Mouse (Mus musculus) embryo, embryonic 9.5 days (tissue): ENCODE data around the gene Bcr.

Source experiments
- DNase-seq: peaks from one replicate; pipeline ENCODE4 v3.0.0-alpha.2; 2017; ENCODE audit errors: extremely low spot score

The Bcr gene

DNA sequence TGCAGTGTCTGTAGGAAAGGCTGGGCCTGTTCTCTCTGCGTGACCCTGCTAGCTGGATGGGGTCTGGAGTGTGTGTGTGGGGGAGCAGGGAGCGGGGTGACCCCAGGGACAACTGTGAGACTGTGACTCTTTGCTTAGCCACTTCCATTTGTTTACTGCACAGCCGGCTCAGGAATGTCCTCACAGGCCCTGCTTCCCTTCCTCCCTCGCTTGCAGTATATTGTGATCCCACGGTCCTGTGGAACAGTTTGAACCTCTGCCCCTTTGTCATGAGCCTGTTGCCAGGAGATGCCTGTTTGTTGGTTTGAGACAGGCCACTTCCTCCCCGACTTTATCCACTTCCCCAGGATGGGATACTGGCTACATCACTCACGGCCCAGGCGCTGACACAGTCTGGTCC is 116.1 kb downstream of the Bcr start:
- no peak for DNase-seq

DNA sequence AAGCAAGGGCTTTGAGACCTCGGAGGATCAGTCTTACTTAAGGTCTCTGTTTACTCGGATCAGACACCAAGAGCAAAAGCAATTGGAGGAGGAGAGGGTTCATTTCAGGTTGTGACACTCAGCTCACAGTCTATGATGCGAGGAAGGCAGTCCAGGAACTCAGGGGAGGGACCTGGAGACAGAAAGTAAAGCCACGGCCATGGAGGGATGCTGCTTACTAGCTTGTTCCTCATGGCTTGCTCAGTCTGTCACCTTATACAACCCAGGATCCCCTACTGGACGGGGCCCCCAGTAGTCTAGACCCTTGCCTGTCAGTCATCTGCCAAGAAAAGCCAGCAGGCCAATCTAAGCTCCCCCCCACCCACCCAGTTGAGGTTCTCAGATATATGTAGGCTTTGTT is 118.5 kb downstream of the Bcr start:
- no peak for DNase-seq

DNA sequence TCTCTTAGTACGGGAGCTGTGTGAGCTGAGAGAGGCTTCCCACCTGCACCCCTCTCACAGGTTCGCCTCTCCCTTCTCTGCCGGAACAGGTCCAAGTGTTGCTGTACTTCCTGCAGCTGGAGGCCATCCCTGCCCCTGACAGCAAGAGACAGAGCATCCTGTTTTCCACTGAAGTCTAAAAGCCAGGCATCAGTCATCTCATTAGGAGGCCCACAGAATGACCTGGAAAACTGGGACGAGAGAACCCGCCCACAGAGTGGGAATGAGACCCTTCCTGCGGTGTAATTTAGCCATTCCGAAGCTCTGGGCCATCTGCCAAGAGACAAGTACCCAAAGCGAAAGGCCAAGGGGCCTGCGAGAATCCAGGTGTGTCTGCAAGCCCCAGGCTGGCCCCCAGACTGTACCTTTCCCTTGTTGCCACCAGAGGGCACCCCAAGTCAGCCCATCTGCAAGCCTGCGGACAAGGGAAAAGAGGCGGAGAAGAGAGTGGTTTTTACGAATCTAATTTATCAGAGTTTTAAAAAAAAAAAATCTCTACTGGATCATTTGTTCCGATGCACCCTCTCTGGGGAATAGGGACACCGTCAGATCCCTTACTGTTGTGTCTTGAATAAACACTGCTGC is 121.9 kb downstream of the Bcr start:
- peak; percentile 62 for DNase-seq

DNA sequence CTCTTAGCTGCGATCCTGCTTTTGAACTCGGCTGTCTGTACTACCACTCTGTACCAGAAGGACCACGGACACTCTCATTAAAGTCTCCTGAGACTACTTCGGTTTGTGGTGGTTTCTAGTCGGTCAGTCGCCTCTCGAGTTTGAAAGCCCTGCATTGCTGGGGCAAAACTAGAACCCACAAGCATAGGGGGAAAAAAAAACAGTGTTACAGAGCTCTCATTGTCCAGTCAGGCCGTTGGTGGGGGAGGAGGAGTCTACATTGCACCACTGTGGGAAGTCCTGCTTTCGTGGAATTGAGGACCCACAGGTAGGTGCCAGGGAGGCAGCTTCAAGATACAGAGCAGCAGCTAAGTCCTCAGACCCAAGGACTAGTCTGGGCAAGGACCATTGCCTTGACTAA is 124.4 kb downstream of the Bcr start:
- no peak for DNase-seq

DNA sequence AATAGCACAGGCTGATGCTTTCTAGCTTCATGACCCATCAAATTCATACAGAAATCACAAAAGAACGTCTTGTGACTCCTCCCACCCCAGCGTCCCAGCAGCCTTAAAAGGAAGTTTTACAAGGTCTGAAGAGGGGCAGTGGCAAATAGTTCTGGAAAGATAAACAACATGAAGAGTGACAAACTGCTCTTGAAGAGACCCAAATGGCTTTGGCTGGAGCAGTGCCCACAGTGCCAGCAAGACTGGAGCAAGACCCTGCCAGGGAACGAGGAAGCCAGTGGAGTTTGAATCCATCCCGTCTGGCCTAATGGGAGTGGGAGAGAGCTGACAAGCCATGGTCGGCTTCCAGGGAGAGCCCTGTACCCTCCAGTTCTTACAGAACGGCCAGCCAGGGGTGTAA is 126.2 kb downstream of the Bcr start:
- DNase-seq = no peak

GRCm38 (mm10) chr10:75187366-75188056 is 127.1 kb downstream of the Bcr start:
- no peak for DNase-seq

DNA sequence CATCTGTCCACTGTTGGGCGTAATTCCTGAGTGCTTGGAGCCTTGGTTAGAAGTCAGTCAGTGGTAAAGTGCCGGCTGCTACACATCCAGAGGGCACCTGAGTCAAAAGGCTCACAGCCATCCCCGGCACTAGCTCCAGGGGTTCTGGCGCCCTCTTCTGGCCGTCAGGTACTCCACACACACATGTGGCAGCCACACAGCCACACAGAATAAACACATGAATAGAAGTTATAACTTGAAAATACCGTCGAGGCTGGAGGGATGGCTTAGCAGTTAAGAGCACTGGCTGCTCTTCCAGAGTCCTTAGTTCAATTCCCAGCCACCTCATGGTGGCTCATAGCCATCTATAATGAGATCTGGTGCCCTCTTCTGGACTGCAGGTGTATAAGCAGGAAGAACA is 131.3 kb downstream of the Bcr start:
- no peak for DNase-seq

DNA sequence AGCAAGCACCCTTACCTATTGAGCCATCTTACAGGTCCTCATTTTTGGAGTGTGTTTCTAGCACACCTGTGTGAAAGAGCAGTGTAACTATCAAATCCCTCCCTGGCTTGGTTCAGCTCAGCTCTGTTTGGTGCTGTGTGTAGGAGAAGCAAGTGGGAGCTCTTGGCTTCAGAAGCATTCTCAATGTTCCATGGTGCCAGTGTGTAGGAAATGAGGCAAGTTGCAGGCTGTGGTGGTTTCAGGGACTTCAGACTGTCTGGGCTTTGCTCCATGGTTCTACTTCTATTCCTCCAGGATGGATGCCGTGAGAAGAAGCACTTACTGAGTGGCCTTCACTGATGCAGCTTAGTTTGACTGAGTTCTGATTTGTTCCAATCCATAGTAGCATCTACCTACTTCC is 137.4 kb downstream of the Bcr start:
- no peak for DNase-seq

- DNase-seq = no peak
These were observed 140.3 kb downstream of the Bcr start for GRCm38 (mm10) chr10:75200733-75201132.

GRCm38 (mm10) chr10:75206192-75206591 is 145.8 kb downstream of the Bcr start:
- DNase-seq = no peak

- no peak for DNase-seq
These were observed 150.4 kb downstream of the Bcr start for GRCm38 (mm10) chr10:75210841-75211240.

- DNase-seq = peak; percentile 98
These were observed 151.6 kb downstream of the Bcr start, which contains the start of gene Specc1l for GRCm38 (mm10) chr10:75211807-75212645. TSS of gene Specc1l (plus strand) at chr10:75212073.

GRCm38 (mm10) chr10:75212981-75213380 is 152.6 kb downstream of the Bcr start:
- peak; percentile 2 for DNase-seq

GRCm38 (mm10) chr10:75220722-75221121 is 160.3 kb downstream of the Bcr start:
- no peak for DNase-seq

GRCm38 (mm10) chr10:75221936-75222610 is 161.7 kb downstream of the Bcr start:
- DNase-seq = no peak

GRCm38 (mm10) chr10:75222611-75222998 is 162.2 kb downstream of the Bcr start:
- no peak for DNase-seq

DNA sequence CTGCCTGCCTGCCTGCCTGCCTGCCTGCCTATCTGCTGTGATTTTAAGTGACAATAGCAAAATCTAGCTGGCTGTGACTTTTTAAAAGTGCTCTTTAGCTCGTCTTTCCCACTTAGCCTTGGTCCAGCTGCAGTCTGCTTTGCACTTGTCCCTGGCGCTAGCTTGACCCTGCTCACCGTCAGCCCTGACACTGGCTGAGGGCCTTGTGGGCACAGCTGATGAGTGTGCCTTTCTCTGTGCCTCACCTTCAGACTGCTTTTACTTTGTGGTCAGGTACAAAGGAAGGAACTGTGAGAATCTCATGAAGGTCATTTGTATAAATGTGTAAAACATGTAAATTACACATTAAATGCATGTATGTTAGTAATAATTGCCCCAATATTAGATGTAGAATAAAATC is 163.8 kb downstream of the Bcr start:
- no peak for DNase-seq

DNA sequence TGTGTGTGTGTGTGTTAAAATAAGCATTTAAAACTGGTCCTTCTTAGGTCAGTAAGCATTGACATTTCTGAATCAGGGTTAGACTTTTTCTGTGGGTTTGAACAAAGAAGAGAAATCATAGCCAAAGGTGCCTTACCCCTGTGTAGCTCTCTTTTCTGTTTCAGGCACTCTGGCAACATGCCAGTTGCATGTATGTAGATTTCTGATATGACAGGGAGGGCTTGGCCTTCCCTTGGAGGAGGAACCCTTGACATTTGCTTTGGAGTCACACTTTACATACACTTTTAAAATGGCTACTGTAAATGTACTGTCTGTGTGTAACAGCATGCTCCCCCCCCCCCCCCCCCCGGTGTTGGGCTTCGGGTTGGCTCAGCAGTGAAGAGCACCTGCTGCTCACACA is 164.2 kb downstream of the Bcr start:
- no peak for DNase-seq

- no peak for DNase-seq
These were observed 167.0 kb downstream of the Bcr start for GRCm38 (mm10) chr10:75227381-75227780.

GRCm38 (mm10) chr10:75230572-75230971 is 170.2 kb downstream of the Bcr start:
- no peak for DNase-seq

DNA sequence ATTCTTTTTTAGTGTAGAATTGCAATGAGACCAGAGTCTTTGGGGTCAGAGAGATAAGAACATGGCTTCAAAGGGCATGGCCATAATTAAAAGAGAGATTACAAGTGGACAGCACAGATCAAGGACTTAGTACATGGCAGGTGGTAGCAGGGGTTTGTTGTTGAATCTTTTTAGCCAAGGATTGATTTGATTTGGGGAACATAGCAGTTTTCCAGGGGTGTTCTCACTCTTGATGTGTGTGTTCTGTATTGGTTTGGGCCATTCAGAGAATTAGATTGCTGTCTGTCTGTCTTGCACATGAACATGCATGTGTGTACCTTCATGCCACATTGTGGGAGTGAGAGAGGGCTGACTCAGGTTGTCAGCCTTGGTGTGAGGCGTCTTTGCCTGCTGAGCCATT is 171.5 kb downstream of the Bcr start:
- no peak for DNase-seq

- no peak for DNase-seq
These were observed 172.3 kb downstream of the Bcr start for GRCm38 (mm10) chr10:75232612-75233155.
